Mouse (Mus musculus) mature B cell (primary cell): ENCODE results near the gene Tex2.
"Not testable (repeated sequence)": the region's sequence is repeated elsewhere in the genome, so short reads cannot be mapped to it uniquely, and the experiment has no call there.

Experiments used
- in situ Hi-C: fragments of 300-500 bp; cut with MboI; formaldehyde crosslinking; loops from 2 replicates; pipeline ENCODE4 v1.14.3; 2019

Gene Tex2

DNA sequence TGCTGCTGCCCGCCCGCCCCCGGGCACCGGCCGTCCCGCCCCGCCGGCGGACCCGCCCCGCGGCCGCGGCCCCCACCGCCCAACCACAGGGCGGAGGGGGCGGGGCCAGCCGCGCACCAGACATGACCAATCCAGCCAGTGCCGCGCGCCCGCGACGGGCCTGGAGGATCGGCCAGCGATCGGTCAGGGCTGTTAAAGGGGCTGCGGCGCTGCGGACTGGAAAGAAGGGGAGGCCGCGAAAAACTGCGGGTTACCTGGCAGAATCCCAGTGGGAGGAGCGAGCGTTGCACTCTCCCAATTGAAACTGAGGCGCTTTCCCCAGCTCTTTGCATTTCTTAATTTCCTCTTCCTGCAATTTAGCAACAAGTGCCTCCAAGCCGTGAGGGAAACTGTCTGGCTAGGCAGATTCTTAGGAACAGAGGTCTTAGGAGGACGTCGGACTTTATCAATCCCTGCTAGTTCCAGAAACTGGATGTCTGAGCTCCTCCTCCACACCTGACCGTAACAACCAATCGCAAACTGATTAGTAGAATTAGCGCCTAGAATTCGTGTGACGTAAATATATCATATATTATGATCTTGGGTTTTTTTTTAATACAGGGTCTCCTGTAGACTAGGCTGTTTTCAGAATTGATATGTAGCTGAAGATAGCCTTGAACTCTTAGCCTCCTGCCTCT, at the start of gene Tex2:
Gene Tex2, minus strand, starts transcription at position 463 of the 677 bp plus-strand sequence.
- in situ Hi-C loops: no loop called here

GRCm38 (mm10) chr11:106662634-106663407, 49.6 kb upstream of the Tex2 start:
- in situ Hi-C loops: no loop called here

DNA sequence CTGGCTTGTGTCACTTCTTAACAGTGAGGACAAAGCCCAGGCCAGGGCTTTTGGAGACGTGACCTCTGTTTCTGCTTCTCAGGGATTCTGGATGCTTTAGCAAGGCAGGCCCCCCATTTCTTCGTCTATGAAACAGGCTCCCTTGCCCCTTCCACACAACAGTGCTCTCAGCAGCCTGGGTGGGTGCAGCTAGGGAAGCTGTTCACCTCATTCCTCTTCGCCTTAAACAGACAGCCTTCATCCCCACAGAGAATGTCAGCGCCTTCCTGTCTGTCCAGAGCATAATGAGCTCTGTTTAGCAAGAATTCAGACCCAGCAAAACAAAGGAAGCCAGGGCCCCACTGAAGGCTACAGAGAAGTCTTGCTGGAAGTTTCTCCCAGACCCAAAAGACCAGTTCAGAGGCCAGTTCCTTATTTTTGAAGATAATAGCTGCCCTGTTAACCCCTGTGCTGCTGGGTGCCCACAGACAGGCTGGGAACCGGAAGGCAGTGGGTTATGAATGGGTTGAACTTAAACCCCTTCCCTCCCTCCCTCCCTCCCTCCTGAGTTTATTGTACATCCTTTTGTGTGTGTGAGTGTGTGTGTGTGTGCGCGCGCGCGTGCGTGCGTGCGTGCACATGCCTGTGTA, 47.3 kb upstream of the Tex2 start:
- in situ Hi-C loops: no loop called here

- in situ Hi-C loops: no loop called here
Observed at GRCm38 (mm10) chr11:106659598-106660295, 46.5 kb upstream of the Tex2 start.

- in situ Hi-C loops: no loop called here
Observed at GRCm38 (mm10) chr11:106658051-106658880, 45.0 kb upstream of the Tex2 start.

DNA sequence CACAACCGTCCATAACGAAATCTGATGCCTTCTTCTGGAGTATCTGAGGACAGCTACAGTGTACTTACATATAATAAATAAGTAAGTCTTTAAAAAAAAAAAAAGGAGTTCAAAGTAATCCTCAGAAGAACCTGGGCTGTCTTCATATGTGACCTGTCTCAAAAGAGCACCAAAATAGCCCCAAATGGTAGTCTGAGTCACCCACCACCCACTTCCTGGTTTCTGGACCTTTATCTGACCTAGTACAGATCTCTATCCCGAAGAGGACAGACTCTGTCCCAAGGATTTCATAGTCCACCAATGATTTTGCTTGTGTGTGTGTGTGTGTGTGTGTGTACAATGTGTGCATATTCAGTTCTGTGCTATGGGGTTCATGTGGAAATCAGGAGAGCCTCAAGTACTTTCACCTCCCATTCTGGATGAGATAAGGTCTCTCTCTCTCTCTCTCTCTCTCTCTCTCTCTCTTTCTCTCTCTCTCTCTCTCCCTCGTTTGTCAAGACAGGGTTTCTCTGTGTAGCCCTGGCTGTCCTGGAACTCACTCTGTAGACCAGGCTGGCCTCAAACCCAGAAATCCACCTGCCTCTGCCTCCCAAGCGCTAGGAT, 43.8 kb upstream of the Tex2 start:
- in situ Hi-C loops: not testable (repeated sequence)

- in situ Hi-C loops: loop anchor here (5.0 kb wide), 1 partner anchor 114 kb away; no protein-coding TSS in a partner anchor
Observed at GRCm38 (mm10) chr11:106648347-106648746, 35.1 kb upstream of the Tex2 start.

- in situ Hi-C loops: no loop called here
Observed at GRCm38 (mm10) chr11:106642966-106643637, 29.9 kb upstream of the Tex2 start.

DNA sequence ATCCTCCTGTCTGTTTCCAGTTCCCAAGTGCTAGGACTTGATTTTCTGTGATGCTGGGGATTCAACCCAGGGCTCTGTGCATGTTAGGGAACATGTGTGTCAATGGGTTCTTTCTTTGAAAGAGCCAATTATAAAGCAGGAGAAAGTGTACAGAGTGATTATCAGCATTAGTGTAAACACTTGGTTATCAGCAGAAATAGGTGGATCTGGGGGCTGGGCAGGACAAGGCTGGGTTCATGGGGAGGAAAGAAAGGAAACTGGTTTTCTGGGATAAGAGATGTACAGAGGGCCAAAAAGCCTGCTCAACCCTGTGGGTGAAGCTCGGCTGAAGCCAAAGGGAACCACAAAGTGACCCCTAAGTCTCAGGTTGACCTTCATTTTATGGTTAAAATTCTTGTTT, 28.4 kb upstream of the Tex2 start:
- in situ Hi-C loops: no loop called here

- in situ Hi-C loops: no loop called here
Observed at GRCm38 (mm10) chr11:106640059-106640458, 26.8 kb upstream of the Tex2 start.

DNA sequence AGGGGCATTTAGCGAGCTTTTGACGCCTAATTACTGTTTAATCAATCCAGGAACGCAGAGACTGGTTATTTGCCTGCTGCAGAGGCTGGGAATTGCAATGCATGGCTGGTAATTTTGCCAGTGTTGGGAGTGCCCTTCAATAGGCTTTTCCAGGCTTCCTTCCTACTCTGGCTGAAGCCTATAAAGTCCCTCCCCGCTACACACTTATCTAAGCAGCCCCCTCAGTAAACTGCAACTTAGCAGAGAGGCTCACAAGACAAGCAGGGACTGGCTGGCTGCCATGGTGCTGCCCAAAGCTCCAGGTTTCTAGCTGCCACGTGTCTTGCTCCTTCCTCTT, 26.1 kb upstream of the Tex2 start:
- in situ Hi-C loops: no loop called here

DNA sequence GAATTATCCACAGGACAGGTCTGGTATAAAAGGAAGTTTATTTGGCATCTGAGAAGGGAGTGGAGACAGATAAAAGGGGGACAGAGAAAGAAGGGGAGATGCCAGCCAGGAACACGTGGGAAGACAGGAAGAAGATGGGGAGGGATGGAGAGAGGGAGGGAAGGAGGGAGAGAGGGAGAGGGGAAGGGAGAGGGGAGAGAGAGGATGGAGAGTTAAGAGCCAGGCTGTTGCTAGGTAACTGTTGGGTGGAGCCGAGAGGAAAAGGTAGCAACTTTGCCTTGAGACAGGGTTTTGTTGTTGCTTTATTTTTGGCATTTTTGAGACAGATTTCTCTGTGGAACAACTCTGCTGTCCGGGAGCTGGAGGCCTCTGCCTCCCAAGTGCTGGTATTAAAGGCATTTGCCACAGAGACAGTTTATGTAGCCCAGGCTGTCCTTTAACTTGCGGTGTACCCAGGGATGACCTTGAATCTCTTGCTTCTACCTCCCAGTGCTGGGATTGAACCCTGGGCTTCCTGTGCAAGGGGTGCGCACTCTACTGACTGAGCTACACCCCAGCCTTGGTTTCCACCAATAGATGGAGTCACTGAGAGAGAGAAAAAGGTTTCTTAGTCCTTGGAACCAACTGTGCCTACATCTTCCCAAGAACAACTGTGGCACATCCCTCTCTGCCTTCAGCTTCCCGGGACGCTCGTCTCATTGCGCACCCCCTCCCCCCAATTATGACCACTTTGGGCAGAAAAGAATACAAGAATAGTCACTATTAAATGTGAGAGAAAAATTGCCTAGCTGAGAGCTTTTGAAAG, 25.5 kb upstream of the Tex2 start:
- in situ Hi-C loops: no loop called here

GRCm38 (mm10) chr11:106637754-106638153, 24.5 kb upstream of the Tex2 start:
- in situ Hi-C loops: no loop called here

DNA sequence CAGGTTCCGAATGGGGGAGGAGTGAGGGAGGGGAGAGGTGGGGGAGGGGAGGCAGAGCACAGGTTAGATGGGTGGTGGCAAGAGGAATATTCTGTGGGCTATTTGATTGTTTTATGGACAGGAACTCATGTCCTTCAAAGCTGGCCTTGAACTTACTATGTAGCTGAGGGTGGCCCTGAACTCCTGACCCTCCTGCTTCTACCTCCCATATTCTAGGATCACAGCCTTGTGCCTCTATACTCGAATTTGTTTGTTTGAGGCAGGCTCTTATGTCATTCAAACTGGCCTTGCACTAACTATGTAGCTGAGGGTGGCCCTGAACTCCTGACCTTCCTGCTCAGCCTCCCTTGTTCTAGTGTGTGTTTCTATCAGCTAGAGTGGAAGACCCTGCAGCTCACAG, 22.7 kb upstream of the Tex2 start:
- in situ Hi-C loops: no loop called here

GRCm38 (mm10) chr11:106634175-106634574, 21.0 kb upstream of the Tex2 start:
- in situ Hi-C loops: not testable (repeated sequence)

DNA sequence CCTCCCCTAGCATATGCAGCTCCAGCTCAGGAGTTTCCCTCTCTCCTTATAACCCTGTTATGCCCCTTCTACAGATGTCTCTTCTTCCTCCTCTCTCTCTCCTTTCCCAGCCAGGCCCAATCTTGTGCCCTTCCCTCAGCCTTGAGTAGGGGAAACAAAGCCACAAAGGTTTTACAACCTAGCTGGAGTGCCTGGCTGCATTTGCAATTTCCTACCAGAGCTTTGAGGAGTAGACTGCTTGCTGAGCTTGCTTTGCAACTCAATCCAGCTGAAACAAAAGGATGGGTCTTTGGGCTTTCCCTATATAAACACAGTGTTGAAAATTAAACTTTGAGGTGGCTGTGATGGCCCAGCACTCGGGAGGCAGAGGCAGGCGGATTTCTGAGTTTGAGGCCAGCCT, 20.2 kb upstream of the Tex2 start:
- in situ Hi-C loops: no loop called here

- in situ Hi-C loops: loop anchor here (5.0 to 10.0 kb wide), 2 partner anchors 103 to 210 kb away; no protein-coding TSS in a partner anchor
Observed at GRCm38 (mm10) chr11:106627692-106628091, 14.5 kb upstream of the Tex2 start.

- in situ Hi-C loops: loop anchor here (5.0 to 10.0 kb wide), 2 partner anchors 101 to 208 kb away; no protein-coding TSS in a partner anchor
Observed at GRCm38 (mm10) chr11:106625577-106625976, 12.4 kb upstream of the Tex2 start.

DNA sequence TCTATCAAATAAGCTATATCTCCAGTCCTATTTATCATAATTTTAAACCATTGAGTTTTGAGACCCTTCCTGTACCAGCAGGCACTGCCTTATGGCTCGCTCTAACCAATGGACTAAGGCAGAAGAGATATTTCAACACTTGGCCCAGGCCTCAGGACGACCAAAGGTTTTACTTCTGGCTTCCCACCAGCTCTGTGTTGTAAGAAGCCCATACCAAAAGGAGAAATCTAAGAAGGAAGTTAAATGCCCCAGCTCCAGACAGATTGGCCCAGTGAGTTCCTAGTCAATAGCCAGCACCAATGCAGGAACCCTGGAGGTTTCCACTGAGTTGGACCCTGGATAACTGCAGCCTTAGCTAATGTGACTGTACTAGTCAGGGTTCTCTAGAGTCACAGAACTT, 10.4 kb upstream of the Tex2 start:
- in situ Hi-C loops: loop anchor here (10.0 kb wide), 1 partner anchor 99 kb away; no protein-coding TSS in a partner anchor
